Mouse (Mus musculus) cortical plate, adult 2 months (tissue): Measurements from ENCODE around the gene Lonp2.

Experiments
- CTCF ChIP-seq: fragments of 200-500 bp; IDR thresholded peaks from 2 replicates; pipeline ENCODE4 v1.5.1; 2011; ENCODE audit warnings: mild to moderate bottlenecking, control low read depth, low read length; ENCODE audit not compliant: insufficient read depth; ENCODE audit errors: extremely low read depth
- POLR2A ChIP-seq: fragments of 200-500 bp; IDR thresholded peaks from 2 replicates; pipeline ENCODE4 v1.6.1; 2011; ENCODE audit warnings: mild to moderate bottlenecking, low read length, control low read depth; ENCODE audit not compliant: insufficient read depth; ENCODE audit errors: extremely low read depth

GRCm38 (mm10) chr8:86578076-86578475 lies 45.8 kb upstream of the Lonp2 start:
- TF ChIP-seq POLR2A (no peak), CTCF (no peak)
